Mouse (Mus musculus) midbrain, embryonic 11.5 days (tissue): ENCODE measurements around the gene Mbnl1. TPM values are rescaled to one million over a fixed set of nuclear protein-coding genes. Genes with fewer than 3 reads are reported as not detected.
"Not testable (repeated sequence)": the region's sequence is repeated elsewhere in the genome, so short reads cannot be mapped to it uniquely, and the experiment has no call there.

Source experiments
- ATAC-seq: fragments of 200-750 bp; cut with Nextera tagmentation; 2 replicates; pipeline ENCODE4 v1.8.0; 2017; ENCODE audit warnings: moderate TSS enrichment, moderate library complexity; ENCODE audit not compliant: low FRiP score
- DNase-seq: peaks from one replicate; pipeline ENCODE4 v3.0.0; 2015; ENCODE audit warnings: low spot score; ENCODE audit errors: missing footprints
- H3K27ac ChIP-seq: fragments of 300-500 bp; sonication (generic); 2 replicates; pipeline ENCODE4 v1.5.1; 2014; ENCODE audit warnings: low read depth, low read length
- H3K27me3 ChIP-seq: fragments of 300-500 bp; sonication (generic); 2 replicates; pipeline ENCODE4 v1.6.1; 2014; ENCODE audit warnings: mild to moderate bottlenecking, low read length, moderate library complexity, mixed read lengths; ENCODE audit not compliant: control insufficient read depth, insufficient read depth
- H3K36me3 ChIP-seq: fragments of 300-500 bp; sonication (generic); 2 replicates; pipeline ENCODE4 v1.6.1; 2014; ENCODE audit warnings: mild to moderate bottlenecking, low read length, moderate library complexity, mixed read lengths; ENCODE audit not compliant: control insufficient read depth, insufficient read depth
- H3K4me1 ChIP-seq: fragments of 300-500 bp; sonication (generic); 2 replicates; pipeline ENCODE4 v1.6.1; 2014; ENCODE audit warnings: low read length; ENCODE audit not compliant: control insufficient read depth, insufficient read depth
- H3K4me2 ChIP-seq: fragments of 300-500 bp; sonication (generic); 2 replicates; pipeline ENCODE4 v1.6.1; 2014; ENCODE audit warnings: mild to moderate bottlenecking, moderate library complexity
- H3K4me3 ChIP-seq: fragments of 300-500 bp; sonication (generic); 2 replicates; pipeline ENCODE4 v1.5.1; 2014; ENCODE audit warnings: low read depth, low read length
- H3K9ac ChIP-seq: fragments of 300-500 bp; sonication (generic); 2 replicates; pipeline ENCODE4 v1.6.1; 2014; ENCODE audit warnings: low read length
- H3K9me3 ChIP-seq: fragments of 300-500 bp; sonication (generic); 2 replicates; pipeline ENCODE4 v1.6.1; 2016; ENCODE audit warnings: low read length; ENCODE audit not compliant: control insufficient read depth
- WGBS: fragments of 180-500 bp; shearing (Covaris S2); extraction: QIAGEN DNeasy Blood & Tissue Kit; methylation state at CpG from one replicate; pipeline ENCODE4 v1.1.7; 2014; 5-methylcytosine and 5-hydroxymethylcytosine counted together
- polyA plus RNA-seq: library from polyadenylated mRNA; unstranded; fragments of >200 nt; fragmentation: Nextera tagmentation; extraction: Ambion mirVana; gene quantifications from 2 replicates; pipeline ENCODE4 v1.2.1, GENCODE M21; 2014

The Mbnl1 gene
- polyA plus RNA-seq = 36.2 and 43.0 TPM in 2 replicates

- Histone ChIP-seq H3K4me1 (no peaks in the 10 kb centered on the region), H3K27ac (no peak within 1 kb of the TSS), H3K27me3 (no peaks in the 10 kb centered on the region), H3K4me2 (no peak within 1 kb of the TSS), H3K9me3 (no peaks in the 10 kb centered on the region), H3K9ac (no peak within 1 kb of the TSS), H3K36me3 (no peaks in the 10 kb centered on the region), H3K4me3 (no peak within 1 kb of the TSS)
- no peak for ATAC-seq
- DNase-seq = no peak
- 76% methylated on average over 5 of the region's 5 CpGs for WGBS
These were observed at the start of gene Mbnl1 for GRCm38 (mm10) chr3:60472681-60473177. Mbnl1 (plus strand) TSS chr3:60472830.

GRCm38 (mm10) chr3:60424148-60424547 is 48.5 kb upstream of the Mbnl1 start:
- WGBS = 86% methylated on average over 1 of the region's 1 CpGs
- no peaks in the 10 kb centered on the region for H3K36me3 ChIP-seq
- H3K27ac ChIP-seq = no peak overlapping the region
- no peak overlapping the region for H3K9ac ChIP-seq
- no peaks in the 10 kb centered on the region for H3K9me3 ChIP-seq
- H3K27me3 ChIP-seq = no peaks in the 10 kb centered on the region
- no peak overlapping the region for H3K4me2 ChIP-seq
- no peak for ATAC-seq
- H3K4me1 ChIP-seq = no peaks in the 10 kb centered on the region
- DNase-seq = no peak
- no peak overlapping the region for H3K4me3 ChIP-seq

- WGBS = 91% methylated on average over 5 of the region's 5 CpGs
- Histone ChIP-seq H3K9me3 (no peaks in the 10 kb centered on the region), H3K4me2 (no peak overlapping the region), H3K36me3 (no peaks in the 10 kb centered on the region), H3K27ac (no peak overlapping the region), H3K9ac (no peak overlapping the region), H3K27me3 (no peaks in the 10 kb centered on the region), H3K4me1 (no peaks in the 10 kb centered on the region), H3K4me3 (no peak overlapping the region)
- DNase-seq (no peak), ATAC-seq (no peak)
These were observed 43.6 kb upstream of the Mbnl1 start for GRCm38 (mm10) chr3:60429049-60429448.

- no peak overlapping the region for H3K4me3 ChIP-seq
- no peaks in the 10 kb centered on the region for H3K4me1 ChIP-seq
- ATAC-seq = no peak
- H3K9me3 ChIP-seq = no peaks in the 10 kb centered on the region
- H3K27me3 ChIP-seq = no peaks in the 10 kb centered on the region
- no peak overlapping the region for H3K4me2 ChIP-seq
- H3K9ac ChIP-seq = no peak overlapping the region
- no peaks in the 10 kb centered on the region for H3K36me3 ChIP-seq
- DNase-seq = no peak
- H3K27ac ChIP-seq = no peak overlapping the region
These were observed 35.4 kb upstream of the Mbnl1 start for GRCm38 (mm10) chr3:60437254-60437653.

GRCm38 (mm10) chr3:60437678-60438232 is 34.9 kb upstream of the Mbnl1 start:
- no peaks in the 10 kb centered on the region for H3K9me3 ChIP-seq
- H3K36me3 ChIP-seq = no peaks in the 10 kb centered on the region
- no peak overlapping the region for H3K9ac ChIP-seq
- 70% methylated on average over 1 of the region's 1 CpGs for WGBS
- H3K4me2 ChIP-seq = no peak overlapping the region
- H3K4me1 ChIP-seq = no peaks in the 10 kb centered on the region
- no peak overlapping the region for H3K27ac ChIP-seq
- no peak for DNase-seq
- no peaks in the 10 kb centered on the region for H3K27me3 ChIP-seq
- ATAC-seq = no peak
- no peak overlapping the region for H3K4me3 ChIP-seq

- Histone ChIP-seq H3K9ac (no peak overlapping the region), H3K4me2 (no peak overlapping the region), H3K27me3 (no peaks in the 10 kb centered on the region), H3K4me1 (no peaks in the 10 kb centered on the region), H3K36me3 (no peaks in the 10 kb centered on the region), H3K4me3 (no peak overlapping the region), H3K9me3 (no peaks in the 10 kb centered on the region), H3K27ac (no peak overlapping the region)
- ATAC-seq = no peak
- DNase-seq = no peak
- 94% methylated on average over 1 of the region's 1 CpGs for WGBS
These were observed 33.9 kb upstream of the Mbnl1 start for GRCm38 (mm10) chr3:60438715-60439114.

- no peak overlapping the region for H3K4me2 ChIP-seq
- DNase-seq (no peak), ATAC-seq (no peak)
- H3K36me3 ChIP-seq = no peaks in the 10 kb centered on the region
- WGBS = 93% methylated on average over 6 of the region's 6 CpGs
- no peaks in the 10 kb centered on the region for H3K9me3 ChIP-seq
- no peak overlapping the region for H3K9ac ChIP-seq
- no peaks in the 10 kb centered on the region for H3K27me3 ChIP-seq
- no peaks in the 10 kb centered on the region for H3K4me1 ChIP-seq
- H3K4me3 ChIP-seq = no peak overlapping the region
- H3K27ac ChIP-seq = no peak overlapping the region
These were observed 10.7 kb upstream of the Mbnl1 start for GRCm38 (mm10) chr3:60461828-60462521.

- not testable (repeated sequence) for H3K9ac ChIP-seq, H3K4me2 ChIP-seq, ATAC-seq, H3K36me3 ChIP-seq, H3K27ac ChIP-seq, H3K4me1 ChIP-seq, H3K4me3 ChIP-seq, H3K9me3 ChIP-seq, DNase-seq, H3K27me3 ChIP-seq
- 94% methylated on average over 2 of the region's 3 CpGs for WGBS
These were observed 4.0 kb upstream of the Mbnl1 start for GRCm38 (mm10) chr3:60468667-60469066.

- H3K27me3 ChIP-seq, H3K27ac ChIP-seq, H3K36me3 ChIP-seq, H3K4me2 ChIP-seq, DNase-seq, H3K4me3 ChIP-seq, H3K9ac ChIP-seq, H3K9me3 ChIP-seq, H3K4me1 ChIP-seq, ATAC-seq: not testable (repeated sequence)
- 83% methylated on average over 2 of the region's 3 CpGs for WGBS
These were observed 3.3 kb upstream of the Mbnl1 start for GRCm38 (mm10) chr3:60469170-60469805.
